Mouse (Mus musculus): ENCODE data around the gene Oxnad1. TPM values are rescaled to one million over a fixed set of nuclear protein-coding genes. Genes with fewer than 3 reads are reported as not detected.
"Not testable (repeated sequence)": the region's sequence is repeated elsewhere in the genome, so short reads cannot be mapped to it uniquely, and the experiment has no call there.

Oxnad1 gene
- polyA plus RNA-seq, 1 experiment from 2014 or later, result 17.2 TPM

GRCm38 (mm10) chr14:32087584-32088248 is 2.5 kb downstream of the Oxnad1 start:
- DNase-seq (ENCODE audit: low spot score), result not testable (repeated sequence)

DNA sequence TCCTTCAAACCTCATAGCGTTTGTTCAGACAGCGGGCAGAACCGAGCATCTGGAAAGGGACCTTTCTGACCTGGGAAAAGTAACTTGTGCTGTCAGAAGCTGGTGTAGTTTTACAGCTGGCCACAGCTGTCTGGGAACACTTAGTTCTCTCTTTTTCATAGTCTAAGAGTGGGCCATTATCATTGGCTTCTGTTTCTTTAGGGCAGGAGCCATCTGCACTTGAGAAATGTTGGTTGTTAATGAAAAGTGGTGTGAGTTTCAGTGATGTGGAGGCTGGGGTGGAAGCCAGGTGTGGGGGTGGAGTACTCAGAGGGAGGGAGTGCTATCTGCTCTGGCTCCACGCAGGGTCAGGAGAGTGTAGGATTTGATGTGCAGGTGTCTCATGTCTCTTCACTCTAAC is 6.0 kb downstream of the Oxnad1 start:
- DNase-seq (ENCODE audit: low spot score), result no peak

DNA sequence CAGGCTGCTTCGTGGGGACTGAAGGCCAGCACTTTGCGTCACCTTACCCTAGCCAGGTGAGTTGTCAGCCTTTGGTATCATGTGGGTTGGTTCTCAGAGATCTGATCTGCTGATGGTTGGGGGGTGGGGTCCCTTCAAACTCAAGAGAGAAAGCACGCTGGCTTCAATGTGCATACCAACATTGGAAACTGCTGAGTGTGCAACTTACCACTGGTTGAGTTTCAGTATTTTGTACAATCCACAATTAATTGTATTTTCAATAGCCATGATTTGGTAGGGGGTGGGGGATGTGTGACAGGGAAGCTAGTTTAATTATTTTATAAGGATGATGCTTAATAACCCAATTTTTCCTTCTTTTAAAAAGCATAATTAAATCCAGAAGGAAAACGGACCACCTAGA is 6.5 kb downstream of the Oxnad1 start:
- no peak for DNase-seq (ENCODE audit: low spot score)

DNA sequence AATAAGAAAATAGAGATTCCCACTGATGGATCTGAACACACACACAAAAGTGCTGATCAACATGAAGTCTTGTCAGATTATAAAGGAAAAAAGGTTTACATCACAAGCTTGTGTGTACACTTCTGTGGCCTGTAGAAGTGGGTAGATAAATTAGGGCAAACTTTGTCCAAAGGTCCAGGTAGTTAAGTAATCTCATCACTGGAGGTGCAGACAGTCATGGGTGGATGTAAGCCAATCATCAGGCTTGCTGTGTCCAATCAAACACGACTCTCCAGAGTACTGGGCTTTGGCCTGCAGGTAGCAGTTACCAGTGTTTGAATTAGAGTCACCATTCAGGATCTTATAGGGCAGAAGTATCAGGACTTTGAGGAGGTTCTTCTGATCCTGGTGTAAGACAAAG is 7.8 kb downstream of the Oxnad1 start:
- DNase-seq (ENCODE audit: low spot score), result no peak

DNA sequence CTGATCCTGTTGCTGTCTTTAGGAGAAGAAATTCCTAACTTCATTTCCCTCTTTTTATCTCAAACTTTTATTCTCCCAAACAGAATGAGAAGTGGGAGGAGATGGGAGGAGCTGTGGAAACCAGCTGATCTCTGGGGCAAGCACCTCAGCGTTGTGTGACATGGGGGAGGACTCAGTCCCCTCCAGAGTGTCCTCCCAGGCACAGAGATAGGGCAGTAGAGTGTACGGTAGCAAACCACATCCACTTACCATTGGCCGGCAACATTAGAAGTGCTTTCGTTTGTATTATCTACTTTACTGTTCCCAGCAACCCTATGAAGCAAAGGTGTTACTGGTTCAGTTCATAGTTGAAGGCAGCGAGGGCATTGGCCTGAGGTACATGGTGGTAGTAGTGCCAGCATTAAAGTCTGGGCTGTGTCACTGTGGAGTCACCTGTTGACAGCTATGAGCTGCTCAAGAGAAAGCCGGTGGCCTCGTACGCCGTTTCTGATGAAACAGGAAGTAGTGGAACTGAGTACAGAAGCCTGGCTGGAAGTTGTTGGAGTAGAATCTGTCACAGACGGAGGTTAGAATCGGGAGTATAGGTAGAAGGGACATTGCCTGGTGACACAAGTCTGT is 8.4 kb downstream of the Oxnad1 start:
- DNase-seq (ENCODE audit: low spot score), result no peak

DNA sequence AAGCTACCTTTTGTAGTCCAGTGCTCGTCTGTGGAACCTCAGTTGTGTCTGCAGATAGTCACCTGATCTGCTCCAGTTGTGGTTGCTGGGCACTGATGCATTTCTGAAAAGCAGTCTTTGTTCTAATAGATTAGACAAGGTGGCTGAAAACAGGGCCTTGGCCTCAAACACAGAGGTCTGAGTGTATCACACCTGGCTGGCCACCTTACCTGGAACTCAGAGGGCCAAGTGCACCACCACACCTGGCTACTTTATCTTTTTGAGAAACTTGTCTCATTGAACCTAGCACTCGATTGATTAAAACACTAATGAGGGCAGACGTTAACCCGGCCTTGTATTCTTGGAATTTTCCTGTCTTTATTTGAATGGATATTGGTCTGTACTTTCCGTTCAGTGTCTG is 10.5 kb downstream of the Oxnad1 start:
- no peak for DNase-seq (ENCODE audit: low spot score)

- DNase-seq (ENCODE audit: low spot score), result no peak
Observed at GRCm38 (mm10) chr14:32096740-32097139, 11.6 kb downstream of the Oxnad1 start.

DNA sequence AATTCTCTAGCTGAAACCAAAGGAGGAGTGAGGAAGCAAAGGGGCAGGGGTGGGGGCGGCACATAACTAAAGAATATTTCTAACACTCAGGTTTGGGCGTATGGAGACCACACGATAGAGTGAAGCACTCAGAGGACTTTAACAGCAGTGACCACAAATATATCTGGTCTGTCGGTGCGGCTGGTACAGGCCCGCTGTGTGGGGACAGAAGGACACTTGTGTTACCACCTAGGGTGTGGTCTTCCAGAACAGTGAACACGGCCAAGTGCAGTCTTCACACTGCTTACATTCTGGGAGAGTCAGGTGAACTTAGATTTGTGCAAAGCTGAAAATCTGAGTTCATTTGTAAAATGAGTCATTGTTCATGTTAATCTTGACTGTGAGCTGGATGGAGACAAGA is 12.5 kb downstream of the Oxnad1 start:
- no peak for DNase-seq (ENCODE audit: low spot score)

GRCm38 (mm10) chr14:32098951-32099350 is 13.8 kb downstream of the Oxnad1 start:
- no peak for DNase-seq (ENCODE audit: low spot score)

DNA sequence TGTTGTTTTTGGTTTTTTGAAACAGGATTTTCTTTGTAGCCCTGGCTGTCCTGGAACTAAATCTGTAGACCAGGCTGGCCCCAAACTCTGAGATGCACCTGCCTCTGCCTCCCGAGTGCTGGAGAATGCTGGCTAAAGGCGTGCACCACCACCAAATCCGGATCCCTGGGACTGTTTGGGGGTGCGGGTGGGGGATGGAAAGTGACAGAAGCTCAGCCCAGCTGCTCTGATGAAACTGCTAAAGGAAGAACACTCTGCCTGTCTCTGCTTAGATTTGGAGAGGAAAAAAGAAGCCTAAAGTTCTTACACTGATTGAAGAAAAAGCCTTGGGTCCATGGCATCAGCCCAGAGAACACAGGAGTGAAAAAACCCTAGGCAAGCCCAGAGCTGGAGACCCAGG is 18.4 kb downstream of the Oxnad1 start:
- no peak for DNase-seq (ENCODE audit: low spot score)

DNA sequence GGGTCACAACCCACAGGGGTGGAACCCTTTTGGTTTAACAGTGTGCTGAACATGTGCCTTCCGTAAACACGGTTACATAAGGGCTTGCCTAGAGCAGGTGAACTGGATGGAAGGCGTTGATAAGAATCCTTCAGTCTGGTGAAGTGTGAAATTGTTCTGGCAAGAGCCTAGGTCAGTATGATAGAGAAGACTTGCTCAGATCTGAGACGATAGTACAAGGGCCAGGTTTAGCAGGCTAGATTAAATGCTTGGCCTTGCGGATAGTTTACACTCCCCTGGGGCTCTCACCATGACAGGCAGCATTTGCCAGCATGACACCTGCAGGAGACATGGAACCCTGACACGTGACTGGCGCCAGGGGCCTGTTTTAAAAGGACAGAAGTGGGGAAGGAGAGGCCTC is 20.5 kb downstream of the Oxnad1 start:
- DNase-seq (ENCODE audit: low spot score), result no peak

DNA sequence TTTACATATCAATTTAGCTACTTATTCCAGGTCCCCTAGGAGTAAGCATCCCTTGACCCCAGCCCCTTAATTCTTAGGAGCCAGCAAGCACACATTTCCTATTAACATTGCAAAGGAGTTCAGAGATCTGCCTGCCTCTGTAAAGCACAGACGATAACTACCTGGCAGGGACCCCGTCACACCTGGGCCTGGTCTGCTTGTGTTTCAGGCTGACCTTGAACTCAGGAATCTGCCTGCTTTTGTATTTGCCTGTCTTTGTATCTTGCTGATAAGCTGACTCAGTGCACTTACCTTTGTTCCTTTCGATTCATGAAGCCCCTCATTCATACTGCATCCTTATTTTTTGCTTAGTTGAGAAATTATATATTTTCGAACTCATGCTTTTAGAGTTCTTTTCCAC is 21.7 kb downstream of the Oxnad1 start:
- no peak for DNase-seq (ENCODE audit: low spot score)

DNA sequence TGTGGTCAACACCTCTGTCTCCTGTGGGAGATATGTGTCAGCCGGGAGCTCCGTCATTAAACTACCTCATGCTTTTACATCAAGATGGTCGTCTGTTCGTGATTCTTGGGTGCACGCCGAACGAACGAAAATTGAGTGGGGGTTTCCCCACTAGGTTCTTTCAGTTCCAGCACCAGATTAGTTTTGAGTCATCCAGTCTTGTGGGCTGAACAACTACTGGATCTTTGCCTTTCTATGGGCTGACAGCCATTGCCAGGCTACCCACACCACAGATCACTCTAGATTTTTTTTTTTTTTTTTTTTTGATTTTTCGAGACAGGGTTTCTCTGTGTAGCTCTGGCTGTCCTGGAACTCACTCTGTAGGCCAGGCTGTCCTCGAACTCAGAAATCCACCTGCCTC is 26.9 kb downstream of the Oxnad1 start:
- DNase-seq (ENCODE audit: low spot score), result not testable (repeated sequence)

GRCm38 (mm10) chr14:32120940-32121919 is 36.1 kb downstream of the Oxnad1 start:
- no peak for DNase-seq (ENCODE audit: low spot score)

DNA sequence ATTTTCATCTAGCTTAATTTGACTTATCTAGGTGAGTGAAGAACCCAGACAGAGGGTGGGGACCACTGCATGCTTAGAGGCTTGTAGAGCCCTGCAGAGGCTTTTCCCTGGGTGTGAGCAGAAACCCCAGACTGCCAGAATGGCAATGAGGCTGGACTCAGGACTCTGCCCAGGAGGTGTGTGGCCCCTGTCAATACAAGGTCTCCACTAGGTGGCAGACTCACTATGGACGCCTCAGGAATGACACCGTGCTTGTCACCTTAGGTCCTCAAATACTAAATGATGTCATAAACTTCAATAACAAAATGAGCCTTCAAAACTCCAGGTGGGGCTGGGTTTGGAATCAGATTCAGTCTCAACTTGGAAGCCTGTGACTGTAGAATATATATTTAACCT is 36.7 kb downstream of the Oxnad1 start:
- peak; percentile 31 for DNase-seq (ENCODE audit: low spot score)

GRCm38 (mm10) chr14:32124261-32124660 is 39.1 kb downstream of the Oxnad1 start:
- no peak for DNase-seq (ENCODE audit: low spot score)

GRCm38 (mm10) chr14:32125256-32125655 is 40.1 kb downstream of the Oxnad1 start:
- DNase-seq (ENCODE audit: low spot score), result not testable (repeated sequence)

DNA sequence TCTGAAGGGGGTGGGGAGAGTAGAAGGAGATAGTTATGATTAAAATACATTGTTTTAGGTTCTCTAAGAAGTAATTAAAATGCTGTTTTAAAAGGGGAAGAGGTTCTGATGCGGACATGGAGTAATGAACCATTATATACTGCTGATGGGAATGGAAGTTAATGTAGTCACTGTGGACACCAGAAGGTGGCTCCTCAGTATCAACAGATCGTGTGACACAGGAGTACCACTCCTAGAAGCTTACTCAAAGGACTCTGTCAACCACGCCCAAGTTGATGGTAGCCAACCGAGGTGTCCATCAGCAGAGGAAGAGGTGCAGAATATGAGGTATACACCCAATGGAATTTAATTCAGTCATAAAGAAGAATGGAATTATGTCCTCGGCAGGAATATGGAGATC is 43.2 kb downstream of the Oxnad1 start:
- DNase-seq (ENCODE audit: low spot score), result no peak

GRCm38 (mm10) chr14:32131836-32132235 is 46.7 kb downstream of the Oxnad1 start:
- no peak for DNase-seq (ENCODE audit: low spot score)

- no peak for DNase-seq (ENCODE audit: low spot score)
Observed at GRCm38 (mm10) chr14:32134293-32134692, 49.1 kb downstream of the Oxnad1 start.

GRCm38 (mm10) chr14:32136467-32136866 is 51.3 kb downstream of the Oxnad1 start:
- not testable (repeated sequence) for DNase-seq (ENCODE audit: low spot score)

DNA sequence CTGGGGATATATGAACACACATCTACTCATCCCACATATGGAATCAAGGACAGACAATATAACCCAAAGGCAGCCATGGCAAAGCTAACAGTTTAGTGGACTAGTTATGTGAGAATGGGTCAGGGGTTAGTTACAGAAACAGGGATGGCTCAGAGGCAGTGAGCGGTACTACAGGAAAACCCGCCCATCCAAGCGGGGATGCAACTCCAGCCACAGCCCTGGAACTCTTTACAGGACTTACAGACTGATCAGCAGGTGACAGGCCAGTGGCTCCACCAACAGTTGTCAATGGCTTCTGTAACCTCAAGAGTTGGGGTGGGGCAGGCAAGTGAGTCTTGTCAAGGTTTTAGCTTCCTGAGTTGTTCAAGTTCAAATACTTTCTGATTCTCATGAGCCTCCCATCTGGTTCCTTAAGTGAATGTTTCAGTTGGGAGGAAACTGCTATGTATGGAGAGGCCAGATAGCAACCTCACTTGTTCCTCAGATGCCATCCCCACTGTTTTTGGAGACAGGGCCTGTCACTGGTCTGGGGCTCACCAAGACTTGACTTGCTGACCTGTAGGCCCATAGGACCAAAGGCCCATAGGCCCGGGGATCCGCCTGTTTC is 55.3 kb downstream of the Oxnad1 start:
- no peak for DNase-seq (ENCODE audit: low spot score)

Measured in thymus, postnatal 0 days (tissue).